Mouse (Mus musculus) liver, adult 2 months (tissue): Measurements from ENCODE around the gene Zcchc9.

Experiments
- CTCF ChIP-seq: fragments of 200-500 bp; IDR thresholded peaks from 2 replicates; pipeline ENCODE4 v1.5.1; 2011; ENCODE audit warnings: low read depth, low read length, control low read depth
- POLR2A ChIP-seq: fragments of 200-500 bp; IDR thresholded peaks from 2 replicates; pipeline ENCODE4 v1.6.1; 2011; ENCODE audit warnings: low read length, control low read depth; ENCODE audit not compliant: insufficient read depth; ENCODE audit errors: extremely low read depth

DNA sequence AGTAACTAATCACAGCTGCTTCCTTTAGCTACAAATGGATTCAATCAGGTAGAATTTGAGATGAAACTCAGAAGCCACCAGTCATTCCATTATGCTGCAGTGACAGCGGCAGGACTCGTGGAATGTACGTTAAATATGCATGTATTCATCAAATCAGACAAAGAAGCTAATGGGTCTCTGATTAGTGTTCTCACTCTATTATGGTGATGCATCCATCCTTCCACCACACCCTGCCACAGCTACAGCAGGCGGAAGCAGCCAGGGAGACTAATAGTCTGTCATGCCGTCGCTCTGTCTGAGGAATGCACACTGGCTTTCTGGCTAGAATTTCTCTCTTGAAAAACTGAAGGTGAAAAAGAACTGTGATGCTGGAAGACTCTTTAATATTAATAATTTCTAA lies 11.5 kb downstream of the Zcchc9 start:
- TF ChIP-seq POLR2A (no peak), CTCF (no peak)
